Mouse (Mus musculus): ENCODE results near the gene Hook2. TPM values are rescaled to one million over a fixed set of nuclear protein-coding genes. Genes with fewer than 3 reads are reported as not detected.

Hook2 gene
- polyA plus RNA-seq, 1 experiment from 2014 or later, result 12.2 TPM

DNA sequence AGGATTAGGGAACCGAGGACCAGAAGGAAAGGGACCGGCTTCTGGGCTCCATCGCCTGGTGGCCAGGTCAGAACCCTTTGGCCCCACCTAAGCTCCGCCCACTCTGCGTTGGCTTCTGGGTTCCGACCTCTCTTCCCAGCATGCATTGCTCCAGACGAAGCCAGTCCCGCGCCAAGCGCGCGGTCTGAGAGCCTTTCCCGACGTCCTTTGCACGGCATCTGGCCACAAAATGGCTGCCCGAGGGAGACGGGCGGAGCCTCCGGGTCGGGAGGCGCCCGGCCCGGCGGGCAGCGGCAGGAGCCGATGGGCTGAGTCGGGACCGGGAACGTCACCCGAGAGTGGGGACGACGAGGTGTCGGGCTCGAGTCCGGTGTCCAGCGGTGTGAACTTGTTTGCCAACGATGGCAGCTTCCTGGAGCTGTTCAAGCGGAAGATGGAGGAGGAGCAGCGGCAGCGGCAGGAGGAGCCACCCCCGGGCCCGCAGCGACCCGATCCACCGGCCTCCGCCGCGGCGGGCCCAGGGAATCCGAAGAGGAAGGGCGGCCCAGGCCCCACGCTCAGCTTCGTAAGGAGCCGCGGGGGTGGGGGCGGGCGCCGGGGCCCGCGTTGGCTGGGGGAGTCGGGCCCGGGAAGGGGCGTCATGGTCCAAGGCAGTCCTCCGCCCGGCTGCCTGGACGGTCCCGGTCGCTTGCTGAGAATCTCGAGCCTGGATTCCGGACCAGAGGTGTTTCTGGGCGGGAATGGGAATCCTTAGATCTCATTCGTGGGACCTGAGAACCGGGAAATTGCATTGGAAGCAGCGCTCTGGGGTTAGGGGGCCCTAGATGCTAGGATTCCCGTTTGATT is 36.5 kb downstream of the Hook2 start, which contains the start of gene Trir:
Gene Trir (plus strand): TSS at position 154 of the 846 bp plus-strand sequence.
- H3K9ac ChIP-seq (replicated peaks), result peak within 1 kb of the TSS; percentile 98
- peak within 1 kb of the TSS; percentile 95 for H3K4me3 ChIP-seq (ENCODE audit: low read depth, low read length)
- H3K4me1 ChIP-seq (ENCODE audit: insufficient read depth), result peaks cover 33% of the 10 kb centered on the region
- no peaks in the 10 kb centered on the region for H3K27me3 ChIP-seq (ENCODE audit: insufficient read depth, low read length)
- H3K27ac ChIP-seq (ENCODE audit: low read depth), result peak within 1 kb of the TSS; percentile 94
- DNase-seq, result peak; percentile 98
- peak; percentile 57; the same call in 1 of the 2 replicates for TF ChIP-seq EP300 (IDR thresholded peaks at IDR 0.05; ENCODE audit: low read depth)
- 0 out of 2 replicates have a peak, but pooled peaks have one; percentile 20 for TF ChIP-seq CTCF (IDR thresholded peaks at IDR 0.05; ENCODE audit: low read depth)
- H3K36me3 ChIP-seq (replicated peaks; ENCODE audit: insufficient read depth, low read length), result peaks cover 37% of the 10 kb centered on the region
- peak; percentile 81 for ATAC-seq
- peak within 1 kb of the TSS; percentile 91 for H3K4me2 ChIP-seq (ENCODE audit: low read depth, low read length)
- under 1% methylated on average over 56 of the region's 75 CpGs for WGBS (ENCODE audit: insufficient replicate concordance)
- H3K9me3 ChIP-seq (ENCODE audit: low read length), result no peaks in the 10 kb centered on the region

DNA sequence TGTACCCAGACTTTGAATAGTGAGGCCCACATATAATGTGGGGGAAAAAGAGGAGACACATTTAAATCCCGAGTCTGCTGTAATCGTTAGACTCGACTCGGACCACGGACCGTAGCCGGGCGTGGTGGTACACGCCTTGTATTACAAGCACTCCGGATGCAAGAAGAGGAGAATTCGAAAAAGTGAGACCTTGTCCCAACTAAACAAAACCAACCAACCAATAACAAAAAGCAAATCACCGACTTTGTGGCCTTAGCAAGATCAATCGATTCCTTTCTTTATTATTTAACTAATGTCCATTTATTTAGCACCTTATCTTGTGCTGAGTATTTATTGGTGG is 37.1 kb downstream of the Hook2 start:
- DNase-seq (peak; percentile 45), ATAC-seq (no peak)
- H3K27me3 ChIP-seq (ENCODE audit: insufficient read depth, low read length), result no peaks in the 10 kb centered on the region
- no peaks in the 10 kb centered on the region for H3K9me3 ChIP-seq (ENCODE audit: low read length)
- peaks cover 33% of the 10 kb centered on the region for H3K4me1 ChIP-seq (ENCODE audit: insufficient read depth)
- peak overlapping the region; percentile 94 for H3K27ac ChIP-seq (ENCODE audit: low read depth)
- no peak for TF ChIP-seq EP300 (IDR thresholded peaks at IDR 0.05; ENCODE audit: low read depth)
- no peak for TF ChIP-seq CTCF (IDR thresholded peaks at IDR 0.05; ENCODE audit: low read depth)
- H3K4me2 ChIP-seq (ENCODE audit: low read depth, low read length), result peak overlapping the region; percentile 91
- peaks cover 38% of the 10 kb centered on the region for H3K36me3 ChIP-seq (replicated peaks; ENCODE audit: insufficient read depth, low read length)
- peak overlapping the region; percentile 95 for H3K4me3 ChIP-seq (ENCODE audit: low read depth, low read length)
- under 1% methylated on average over 13 of the region's 13 CpGs for WGBS (ENCODE audit: insufficient replicate concordance)
- peak overlapping the region; percentile 98 for H3K9ac ChIP-seq (replicated peaks)

DNA sequence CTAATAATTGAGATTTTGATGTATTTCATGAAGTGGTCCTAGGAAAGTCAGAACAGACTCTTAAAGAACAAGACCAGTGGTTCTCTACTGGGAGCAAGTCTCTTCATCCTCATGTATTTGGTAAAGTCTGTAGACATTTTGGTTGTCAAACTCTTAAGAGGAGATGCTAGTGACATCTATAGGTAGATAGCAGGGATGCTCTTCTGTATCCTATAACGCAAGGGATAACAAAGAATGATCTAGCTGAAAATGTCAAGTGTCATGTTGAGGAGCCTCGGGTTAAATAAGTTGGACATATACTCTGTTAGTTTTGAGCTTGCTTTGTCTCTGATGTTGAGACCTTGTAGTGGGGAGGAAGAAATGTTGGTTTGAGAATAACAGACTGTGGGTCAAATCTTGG is 37.5 kb downstream of the Hook2 start:
- Histone ChIP-seq H3K27me3 (ENCODE audit: insufficient read depth, low read length) (no peaks in the 10 kb centered on the region), H3K4me3 (ENCODE audit: low read depth, low read length) (peak overlapping the region; percentile 95), H3K36me3 (replicated peaks; ENCODE audit: insufficient read depth, low read length) (peaks cover 42% of the 10 kb centered on the region), H3K4me2 (ENCODE audit: low read depth, low read length) (peak overlapping the region; percentile 91), H3K27ac (ENCODE audit: low read depth) (peak overlapping the region; percentile 94; the same call in 1 of the 2 replicates), H3K4me1 (ENCODE audit: insufficient read depth) (peaks cover 33% of the 10 kb centered on the region), H3K9ac (replicated peaks) (peak overlapping the region; percentile 98), H3K9me3 (ENCODE audit: low read length) (no peaks in the 10 kb centered on the region)
- no peak for DNase-seq
- ATAC-seq, result no peak
- WGBS (ENCODE audit: insufficient replicate concordance), result 17% methylated on average over 2 of the region's 2 CpGs
- TF ChIP-seq CTCF (IDR thresholded peaks at IDR 0.05; ENCODE audit: low read depth), result no peak
- TF ChIP-seq EP300 (IDR thresholded peaks at IDR 0.05; ENCODE audit: low read depth), result no peak

DNA sequence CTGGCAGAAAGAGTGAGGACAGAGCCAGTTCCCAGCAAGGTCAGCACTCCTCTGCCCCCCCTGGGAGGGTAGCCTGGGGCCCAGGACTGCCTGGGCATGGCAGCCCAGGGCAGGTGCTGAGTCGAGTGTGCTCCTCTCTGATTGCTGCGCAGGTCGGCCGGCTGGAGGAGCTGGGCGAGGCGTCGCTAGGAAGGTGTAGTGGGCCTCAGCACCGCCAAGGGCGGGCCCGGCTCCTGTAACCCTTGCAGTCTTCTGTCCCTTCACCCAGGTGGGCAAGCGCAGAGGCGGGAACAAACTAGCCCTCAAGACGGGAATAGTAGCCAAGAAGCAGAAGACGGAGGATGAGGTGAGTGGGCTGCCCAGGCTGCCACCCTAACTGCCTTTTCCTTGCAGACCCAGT is 38.9 kb downstream of the Hook2 start:
- ATAC-seq (no peak), DNase-seq (peak; percentile 14)
- WGBS (ENCODE audit: insufficient replicate concordance), result 88% methylated on average over 14 of the region's 14 CpGs
- H3K27ac ChIP-seq (ENCODE audit: low read depth), result no peak overlapping the region
- H3K9me3 ChIP-seq (ENCODE audit: low read length), result no peaks in the 10 kb centered on the region
- H3K4me2 ChIP-seq (ENCODE audit: low read depth, low read length), result peak overlapping the region; percentile 91; the same call in 1 of the 2 replicates
- H3K36me3 ChIP-seq (replicated peaks; ENCODE audit: insufficient read depth, low read length), result peaks cover 38% of the 10 kb centered on the region
- peak overlapping the region; percentile 98; the same call in 1 of the 2 replicates for H3K9ac ChIP-seq (replicated peaks)
- peak overlapping the region; percentile 95; the same call in 1 of the 2 replicates for H3K4me3 ChIP-seq (ENCODE audit: low read depth, low read length)
- H3K4me1 ChIP-seq (ENCODE audit: insufficient read depth), result peaks cover 39% of the 10 kb centered on the region
- no peaks in the 10 kb centered on the region for H3K27me3 ChIP-seq (ENCODE audit: insufficient read depth, low read length)
- TF ChIP-seq CTCF (IDR thresholded peaks at IDR 0.05; ENCODE audit: low read depth) (no peak), EP300 (IDR thresholded peaks at IDR 0.05; ENCODE audit: low read depth) (no peak)

DNA sequence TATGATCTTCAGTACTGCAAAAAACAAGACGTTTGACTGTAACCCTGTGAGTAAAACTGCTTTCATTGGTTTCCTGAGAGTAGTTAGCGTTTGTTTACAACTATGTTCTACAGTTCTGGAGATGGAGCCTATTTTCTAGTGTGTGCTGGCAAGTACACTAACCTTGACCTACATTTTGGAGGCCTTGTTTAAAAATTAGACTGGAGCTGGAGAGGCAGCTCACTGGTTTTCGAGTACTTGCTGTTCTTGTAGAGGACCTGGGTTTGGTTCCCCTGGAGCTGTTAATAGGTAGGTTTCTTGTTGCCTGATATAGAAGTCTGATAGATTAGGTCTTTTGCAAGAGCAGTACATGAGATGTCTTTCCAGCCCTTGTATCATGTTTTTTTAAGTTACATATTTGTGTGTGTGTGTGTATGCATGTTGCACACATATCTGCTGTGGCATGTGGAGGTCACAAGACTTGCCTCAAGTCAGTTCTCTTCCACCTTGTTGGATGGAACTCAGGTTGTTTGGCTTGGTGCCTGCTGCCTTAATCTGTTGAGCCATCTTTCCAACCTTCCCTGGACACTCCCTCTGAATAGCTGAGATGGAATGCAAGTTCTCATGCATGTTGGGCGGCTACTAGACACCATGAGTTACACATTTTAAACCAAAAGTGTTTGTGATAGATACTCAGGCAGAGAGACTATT is 42.4 kb downstream of the Hook2 start:
- H3K4me2 ChIP-seq (ENCODE audit: low read depth, low read length), result no peak overlapping the region
- no peak for TF ChIP-seq EP300 (IDR thresholded peaks at IDR 0.05; ENCODE audit: low read depth)
- TF ChIP-seq CTCF (IDR thresholded peaks at IDR 0.05; ENCODE audit: low read depth), result no peak
- DNase-seq (no peak), ATAC-seq (no peak)
- peak overlapping the region; percentile 39 for H3K27ac ChIP-seq (ENCODE audit: low read depth)
- H3K9ac ChIP-seq (replicated peaks), result no peak overlapping the region
- H3K4me1 ChIP-seq (ENCODE audit: insufficient read depth), result peaks cover 40% of the 10 kb centered on the region
- WGBS (ENCODE audit: insufficient replicate concordance), result 70% methylated on average over 4 of the region's 4 CpGs
- H3K36me3 ChIP-seq (replicated peaks; ENCODE audit: insufficient read depth, low read length), result peaks cover 38% of the 10 kb centered on the region
- no peaks in the 10 kb centered on the region for H3K9me3 ChIP-seq (ENCODE audit: low read length)
- no peaks in the 10 kb centered on the region for H3K27me3 ChIP-seq (ENCODE audit: insufficient read depth, low read length)
- no peak overlapping the region for H3K4me3 ChIP-seq (ENCODE audit: low read depth, low read length)

DNA sequence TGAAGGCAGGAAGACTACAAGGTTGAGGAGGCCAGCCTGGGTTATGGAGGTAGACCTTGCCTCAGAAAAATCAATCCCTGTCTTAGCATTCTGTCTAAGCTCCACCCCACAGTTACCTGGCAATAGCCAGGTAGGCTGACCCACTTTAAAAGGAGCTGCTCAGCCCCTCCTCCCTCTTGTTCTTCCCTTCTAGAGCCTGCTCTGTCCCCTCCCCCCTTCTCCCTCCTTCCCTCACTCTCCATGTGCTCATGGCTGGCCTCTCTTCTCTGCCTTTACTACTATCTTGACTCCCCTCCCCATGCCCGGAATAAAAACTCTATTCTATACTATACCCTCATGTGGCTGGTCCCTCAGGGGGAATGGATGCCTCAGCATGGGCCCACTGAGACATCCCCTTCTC is 43.5 kb downstream of the Hook2 start:
- peak overlapping the region; percentile 92; the same call in 1 of the 2 replicates for H3K4me2 ChIP-seq (ENCODE audit: low read depth, low read length)
- peak overlapping the region; percentile 34; the same call in 1 of the 2 replicates for H3K27ac ChIP-seq (ENCODE audit: low read depth)
- H3K9ac ChIP-seq (replicated peaks), result no peak overlapping the region
- no peak overlapping the region for H3K4me3 ChIP-seq (ENCODE audit: low read depth, low read length)
- H3K9me3 ChIP-seq (ENCODE audit: low read length), result no peaks in the 10 kb centered on the region
- H3K4me1 ChIP-seq (ENCODE audit: insufficient read depth), result peaks cover 40% of the 10 kb centered on the region
- no peaks in the 10 kb centered on the region for H3K27me3 ChIP-seq (ENCODE audit: insufficient read depth, low read length)
- DNase-seq (no peak), ATAC-seq (no peak)
- TF ChIP-seq EP300 (IDR thresholded peaks at IDR 0.05; ENCODE audit: low read depth), result no peak
- TF ChIP-seq CTCF (IDR thresholded peaks at IDR 0.05; ENCODE audit: low read depth), result no peak
- H3K36me3 ChIP-seq (replicated peaks; ENCODE audit: insufficient read depth, low read length), result peaks cover 38% of the 10 kb centered on the region
- 50% methylated on average over 1 of the region's 1 CpGs for WGBS (ENCODE audit: insufficient replicate concordance)

Measured in liver, postnatal 0 days (tissue).